Mouse (Mus musculus) lung, postnatal 0 days (tissue): ENCODE results near the gene Fau.

Source experiments
- CTCF ChIP-seq: IDR thresholded peaks from 2 replicates; pipeline ENCODE4 v1.5.1; 2016; ENCODE audit warnings: antibody characterized with exemption, mild to moderate bottlenecking
- EP300 ChIP-seq: IDR thresholded peaks from 2 replicates; pipeline ENCODE4 v1.6.1; 2016; ENCODE audit warnings: antibody characterized with exemption, mild to moderate bottlenecking, control low read depth

DNA sequence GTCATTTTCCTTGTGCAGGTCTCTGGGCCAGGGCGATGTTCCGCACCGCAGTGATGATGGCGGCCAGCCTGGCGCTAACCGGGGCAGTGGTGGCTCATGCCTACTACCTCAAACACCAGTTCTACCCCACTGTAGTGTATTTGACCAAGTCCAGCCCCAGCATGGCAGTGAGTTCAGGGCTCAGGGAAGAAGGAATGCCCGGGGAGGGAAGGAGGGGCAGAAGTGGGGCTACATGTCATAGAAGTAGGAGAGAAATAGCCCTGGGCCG, 9.8 kb upstream of the Fau start:
- TF ChIP-seq CTCF (no peak), EP300 (no peak)
